Mouse (Mus musculus): ENCODE data around the gene Dbr1. TPM values are rescaled to one million over a fixed set of nuclear protein-coding genes. Genes with fewer than 3 reads are reported as not detected.

Dbr1 gene
- 18.6 TPM for polyA plus RNA-seq (2021)

- H3K27me3 ChIP-seq: no peaks in the 10 kb centered on the region
- ATAC-seq (peak; percentile 92), DNase-seq (ENCODE audit: low read depth, low spot score) (no peak)
- no peak for TF ChIP-seq CTCF (IDR thresholded peaks at IDR 0.05)
- POLR2A ChIA-PET: no interaction called here
- CTCF ChIA-PET: interaction anchor here (1.2 to 1.3 kb wide), 2 partner anchors 12 to 86 kb away, joined by 3 read pairs; no protein-coding TSS in a partner anchor
- in situ Hi-C loops (cut with MboI; ENCODE audit: low pct_unique_long_range_greater_than_20kb): no loop called here
Observed at GRCm38 (mm10) chr9:99575677-99576480, at the start of gene Dbr1. Dbr1 (plus strand) TSS chr9:99575799.

GRCm38 (mm10) chr9:99531865-99532264 lies 43.7 kb upstream of the Dbr1 start:
- no peaks in the 10 kb centered on the region for H3K27me3 ChIP-seq
- no peak for TF ChIP-seq CTCF (IDR thresholded peaks at IDR 0.05)
- no peak for DNase-seq (ENCODE audit: low read depth, low spot score)
- in situ Hi-C loops (cut with MboI; ENCODE audit: low pct_unique_long_range_greater_than_20kb): no loop called here
- ATAC-seq: no peak
- ChIA-PET POLR2A (no interaction called here), CTCF (no interaction called here)

DNA sequence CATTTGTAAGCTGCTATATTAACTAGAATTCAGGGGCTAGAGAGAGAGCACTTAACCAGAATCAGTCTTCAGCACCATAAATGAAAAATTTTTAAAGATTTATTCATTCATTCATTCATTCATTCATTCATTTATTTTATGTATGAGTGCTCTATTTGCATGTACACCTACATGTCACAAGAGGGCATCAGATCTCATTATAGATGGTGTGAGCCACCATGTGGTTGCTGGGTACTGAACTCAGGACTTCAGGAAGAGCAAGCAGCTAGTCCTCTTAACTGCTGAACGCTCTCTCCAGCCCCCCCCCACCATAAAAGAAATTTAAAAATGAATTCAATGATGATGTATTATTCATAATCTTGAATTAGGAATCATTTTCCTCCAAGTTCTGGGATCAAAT lies 29.3 kb upstream of the Dbr1 start:
- no peaks in the 10 kb centered on the region for H3K27me3 ChIP-seq
- ATAC-seq (no peak), DNase-seq (ENCODE audit: low read depth, low spot score) (no peak)
- CTCF ChIA-PET: no interaction called here
- TF ChIP-seq CTCF (IDR thresholded peaks at IDR 0.05): peak; percentile 42
- POLR2A ChIA-PET: no interaction called here
- in situ Hi-C loops (cut with MboI; ENCODE audit: low pct_unique_long_range_greater_than_20kb): no loop called here

- no peak for TF ChIP-seq CTCF (IDR thresholded peaks at IDR 0.05)
- CTCF ChIA-PET: interaction anchor here (0.5 to 1.3 kb wide), 2 partner anchors 14 to 97 kb away, joined by 3 read pairs; no protein-coding TSS in a partner anchor
- H3K27me3 ChIP-seq: no peaks in the 10 kb centered on the region
- ATAC-seq (no peak), DNase-seq (ENCODE audit: low read depth, low spot score) (no peak)
- in situ Hi-C loops (cut with MboI; ENCODE audit: low pct_unique_long_range_greater_than_20kb): no loop called here
- POLR2A ChIA-PET: no interaction called here
Observed at GRCm38 (mm10) chr9:99552068-99552467, 23.5 kb upstream of the Dbr1 start.

DNA sequence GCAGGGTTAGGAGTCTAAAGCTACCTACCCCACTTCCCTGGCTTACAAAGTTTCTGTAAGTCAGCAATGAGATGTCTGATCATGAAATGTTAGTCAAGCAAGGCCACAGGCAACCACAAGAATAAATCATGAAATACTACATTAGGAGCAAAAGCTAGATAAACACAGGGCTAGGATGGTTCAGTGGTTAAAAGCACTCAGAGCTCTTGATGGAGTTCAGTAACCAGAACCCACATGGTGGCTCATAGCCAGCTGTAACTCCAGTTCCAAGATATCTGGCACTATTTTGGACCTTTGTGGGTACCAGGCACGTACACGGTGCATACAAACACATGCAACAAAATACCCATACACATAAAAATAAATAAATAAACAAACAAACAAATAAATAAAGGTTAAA lies 22.6 kb upstream of the Dbr1 start:
- ATAC-seq: peak; percentile 94
- H3K27me3 ChIP-seq: no peaks in the 10 kb centered on the region

GRCm38 (mm10) chr9:99554052-99554451 lies 21.5 kb upstream of the Dbr1 start:
- TF ChIP-seq CTCF (IDR thresholded peaks at IDR 0.05): no peak
- in situ Hi-C loops (cut with MboI; ENCODE audit: low pct_unique_long_range_greater_than_20kb): no loop called here
- ChIA-PET POLR2A (no interaction called here), CTCF (no interaction called here)
- DNase-seq (ENCODE audit: low read depth, low spot score): no peak
- H3K27me3 ChIP-seq: no peaks in the 10 kb centered on the region
- no peak for ATAC-seq

More for the DNA sequence above, 22.6 kb upstream of the Dbr1 start:
- ChIA-PET CTCF (interaction anchor here (0.9 kb wide), 1 partner anchor 19 kb away, joined by 3 read pairs; no protein-coding TSS in a partner anchor), POLR2A (no interaction called here)
- TF ChIP-seq CTCF (IDR thresholded peaks at IDR 0.05): no peak
- in situ Hi-C loops (cut with MboI; ENCODE audit: low pct_unique_long_range_greater_than_20kb): no loop called here
- DNase-seq (ENCODE audit: low read depth, low spot score): no peak

DNA sequence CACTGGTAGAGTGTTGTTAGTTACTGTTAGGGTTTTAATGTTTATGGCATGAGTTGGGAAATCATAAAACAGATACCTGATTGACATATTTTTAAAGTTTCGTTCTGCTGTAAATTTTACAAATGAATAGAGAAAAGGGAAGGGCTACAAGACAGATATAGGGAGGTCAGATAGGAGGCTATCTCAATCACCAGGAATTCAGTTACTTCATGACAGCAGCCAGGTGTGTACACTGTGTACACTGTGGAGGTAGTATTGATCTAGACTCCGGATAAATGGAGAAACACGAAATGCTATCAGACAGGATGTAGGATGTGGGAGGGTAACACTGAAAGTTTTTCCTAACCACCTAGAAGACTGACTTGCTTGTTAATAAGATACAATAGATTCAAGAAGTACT lies 20.3 kb upstream of the Dbr1 start:
- TF ChIP-seq CTCF (IDR thresholded peaks at IDR 0.05): no peak
- DNase-seq (ENCODE audit: low read depth, low spot score) (no peak), ATAC-seq (no peak)
- ChIA-PET CTCF (no interaction called here), POLR2A (no interaction called here)
- H3K27me3 ChIP-seq: no peaks in the 10 kb centered on the region
- in situ Hi-C loops (cut with MboI; ENCODE audit: low pct_unique_long_range_greater_than_20kb): no loop called here

DNA sequence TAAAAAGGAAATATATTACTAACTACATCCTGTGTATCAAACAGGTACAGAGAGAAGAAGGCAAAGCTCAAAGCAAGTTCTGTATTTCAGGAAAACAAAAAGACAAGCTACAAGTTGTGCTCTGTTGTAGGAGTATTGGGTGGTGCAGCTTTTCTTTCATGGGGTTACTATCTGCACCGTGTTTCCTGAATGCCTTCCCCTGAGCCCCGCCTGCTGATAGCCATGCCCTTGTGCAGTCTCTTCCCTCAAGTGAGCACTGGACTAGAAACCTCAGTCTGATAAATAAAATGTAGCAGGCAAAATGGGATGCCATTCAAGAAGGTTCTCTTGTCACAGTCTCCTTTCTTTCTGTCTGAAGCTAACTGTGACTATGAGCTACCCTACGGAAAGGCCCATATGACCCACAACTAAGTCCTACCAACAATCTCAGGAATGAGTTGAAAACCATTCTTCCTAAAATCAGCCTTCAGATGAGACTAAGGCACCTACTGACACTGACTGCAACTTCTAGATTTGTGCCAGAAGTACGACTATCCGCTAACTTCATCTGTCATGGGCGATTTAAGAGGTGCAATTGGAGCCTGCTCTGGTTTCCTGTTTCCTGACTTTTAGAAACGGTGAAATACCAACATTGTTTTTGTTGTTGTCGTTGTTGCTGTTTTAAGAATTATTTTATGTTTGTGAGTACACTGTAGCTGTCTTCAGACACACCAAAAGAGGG lies 17.9 kb upstream of the Dbr1 start:
- POLR2A ChIA-PET: no interaction called here
- no peak for TF ChIP-seq CTCF (IDR thresholded peaks at IDR 0.05)
- in situ Hi-C loops (cut with MboI; ENCODE audit: low pct_unique_long_range_greater_than_20kb): no loop called here
- CTCF ChIA-PET: interaction anchor here (0.9 kb wide), 1 partner anchor 23 kb away, joined by 3 read pairs; no protein-coding TSS in a partner anchor
- no peaks in the 10 kb centered on the region for H3K27me3 ChIP-seq
- ATAC-seq (no peak), DNase-seq (ENCODE audit: low read depth, low spot score) (no peak)

GRCm38 (mm10) chr9:99558824-99559556 lies 16.6 kb upstream of the Dbr1 start:
- no peak for DNase-seq (ENCODE audit: low read depth, low spot score)

GRCm38 (mm10) chr9:99559557-99559904 lies 16.1 kb upstream of the Dbr1 start:
- CTCF ChIA-PET: no interaction called here
- in situ Hi-C loops (cut with MboI; ENCODE audit: low pct_unique_long_range_greater_than_20kb): no loop called here

More at GRCm38 (mm10) chr9:99558824-99559556, 16.6 kb upstream of the Dbr1 start:
- in situ Hi-C loops (cut with MboI; ENCODE audit: low pct_unique_long_range_greater_than_20kb): no loop called here
- no peaks in the 10 kb centered on the region for H3K27me3 ChIP-seq
- POLR2A ChIA-PET: no interaction called here
- TF ChIP-seq CTCF (IDR thresholded peaks at IDR 0.05): no peak
- no peak for ATAC-seq
- CTCF ChIA-PET: no interaction called here

GRCm38 (mm10) chr9:99560389-99560788 lies 15.2 kb upstream of the Dbr1 start:
- ATAC-seq (no peak), DNase-seq (ENCODE audit: low read depth, low spot score) (no peak)
- no peaks in the 10 kb centered on the region for H3K27me3 ChIP-seq
- TF ChIP-seq CTCF (IDR thresholded peaks at IDR 0.05): no peak
- POLR2A ChIA-PET: no interaction called here
- in situ Hi-C loops (cut with MboI; ENCODE audit: low pct_unique_long_range_greater_than_20kb): no loop called here
- CTCF ChIA-PET: interaction anchor here (1.0 kb wide), 1 partner anchor 318 kb away, joined by 3 read pairs; no protein-coding TSS in a partner anchor

More at GRCm38 (mm10) chr9:99559557-99559904, 16.1 kb upstream of the Dbr1 start:
- TF ChIP-seq CTCF (IDR thresholded peaks at IDR 0.05): no peak
- H3K27me3 ChIP-seq: no peaks in the 10 kb centered on the region
- POLR2A ChIA-PET: no interaction called here
- no peak for DNase-seq (ENCODE audit: low read depth, low spot score)
- no peak for ATAC-seq

All from Patski (cell line).